Mouse (Mus musculus): ENCODE results near the gene Spaca7.

GRCm38 (mm10) chr8:12547466-12548220 is 25.2 kb upstream of the Spaca7 start:
- TF ChIP-seq POLR2A (IDR thresholded peaks at IDR 0.05; ENCODE audit: low read depth, low read length) (no peak), CTCF (IDR thresholded peaks at IDR 0.05; ENCODE audit: borderline replicate concordance, insufficient read depth, low read length) (no peak)

Data from embryonic fibroblast, embryonic 13.5 days (primary cell).